Mouse (Mus musculus): ENCODE results near the gene Papss2. TPM values are rescaled to one million over a fixed set of nuclear protein-coding genes. Genes with fewer than 3 reads are reported as not detected.
A peak's percentile ranks its signal among the peaks of the same experiment; 100 is the strongest.

Gene Papss2
- polyA plus RNA-seq, 1 experiment from 2014 or later, result 3.1 TPM

DNA sequence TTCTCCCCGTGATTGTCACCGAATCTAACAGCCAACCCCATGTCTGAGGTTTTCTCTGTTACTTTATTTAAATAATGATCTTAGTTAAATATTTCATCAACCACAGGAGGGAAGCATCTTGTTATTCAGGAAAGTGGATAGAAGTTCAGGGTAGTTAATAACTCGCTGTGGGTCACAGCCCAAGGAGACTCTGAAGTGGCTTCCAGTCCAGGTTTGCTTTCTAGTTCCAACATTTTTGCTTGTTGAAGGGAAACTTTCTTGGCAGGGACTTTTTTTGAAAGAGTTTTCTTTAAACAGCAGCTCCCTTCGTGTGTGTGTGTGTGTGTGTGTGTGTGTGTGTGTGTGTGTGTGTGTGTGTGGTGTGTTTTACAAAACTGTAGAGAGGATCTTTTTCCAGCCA is 32.0 kb downstream of the Papss2 start:
- 83% methylated on average over 4 of the region's 4 CpGs for WGBS
- no peak overlapping the region for H3K4me3 ChIP-seq

DNA sequence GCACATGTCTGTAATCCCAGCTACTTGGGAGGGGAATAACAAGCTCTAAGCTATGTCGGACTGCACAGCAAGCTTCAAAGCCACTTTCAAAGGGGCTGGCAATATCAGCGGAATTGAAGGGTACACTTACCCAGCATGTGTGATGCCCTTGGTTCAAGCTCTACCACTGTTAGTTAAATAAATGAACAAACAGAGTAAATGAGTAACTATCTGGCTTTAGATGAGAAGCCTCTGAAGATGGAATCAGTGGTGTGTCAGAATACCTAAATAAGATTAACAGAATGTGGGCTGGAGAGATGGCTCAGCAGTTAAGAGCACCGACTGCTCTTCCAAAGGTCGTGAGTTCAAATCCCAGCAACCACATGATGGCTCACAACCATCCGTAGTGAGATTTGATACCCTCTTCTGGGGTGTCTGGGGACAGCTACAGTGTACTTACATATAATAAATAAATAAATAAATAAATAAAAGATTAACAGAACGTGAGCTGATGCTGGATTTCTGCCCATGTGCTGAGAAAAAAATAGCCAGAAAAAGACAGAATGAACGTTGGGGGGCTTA is 33.1 kb downstream of the Papss2 start:
- Histone ChIP-seq H3K9me3 (no peaks in the 10 kb centered on the region), H3K27ac (replicated peaks) (no peak overlapping the region), H3K27me3 (replicated peaks; ENCODE audit: low read depth, poor library complexity, severe bottlenecking) (no peaks in the 10 kb centered on the region), H3K36me3 (replicated peaks) (no peaks in the 10 kb centered on the region), H3K4me1 (peaks cover 6% of the 10 kb centered on the region), H3K4me3 (no peak overlapping the region)
- 83% methylated on average over 7 of the region's 7 CpGs for WGBS
- no peak for DNase-seq (ENCODE audit: low spot score)

More for the DNA sequence above, 32.0 kb downstream of the Papss2 start:
- H3K27me3 ChIP-seq (replicated peaks; ENCODE audit: low read depth, poor library complexity, severe bottlenecking), result no peaks in the 10 kb centered on the region
- peaks cover 6% of the 10 kb centered on the region for H3K4me1 ChIP-seq
- H3K27ac ChIP-seq (replicated peaks), result no peak overlapping the region
- no peak for DNase-seq (ENCODE audit: low spot score)
- no peaks in the 10 kb centered on the region for H3K36me3 ChIP-seq (replicated peaks)
- no peaks in the 10 kb centered on the region for H3K9me3 ChIP-seq

DNA sequence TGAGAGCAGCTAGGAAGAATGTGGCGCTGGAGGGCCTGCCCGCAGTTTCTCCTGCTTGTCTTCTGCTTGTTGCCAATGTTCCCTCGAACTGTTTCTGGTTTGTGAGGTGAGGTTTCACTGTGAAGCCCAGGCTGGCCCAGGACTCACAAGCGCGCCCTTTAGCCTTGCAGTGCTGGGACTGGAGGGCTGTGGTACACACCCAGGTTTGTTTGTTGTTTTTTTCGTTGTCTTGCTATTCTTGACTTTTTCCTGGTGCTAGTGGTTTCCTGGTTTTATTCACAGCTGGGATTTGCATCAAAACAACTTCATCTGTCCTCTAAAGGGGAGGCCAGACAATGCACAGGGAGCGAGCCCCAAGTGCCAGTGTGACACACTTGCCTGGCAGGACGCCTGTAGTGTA is 39.3 kb downstream of the Papss2 start:
- WGBS, result 70% methylated on average over 8 of the region's 8 CpGs
- DNase-seq (ENCODE audit: low spot score), result no peak
- H3K4me3 ChIP-seq, result no peak overlapping the region
- H3K4me1 ChIP-seq, result peaks cover 12% of the 10 kb centered on the region; the same call in 1 of the 2 replicates
- no peaks in the 10 kb centered on the region for H3K9me3 ChIP-seq
- H3K27ac ChIP-seq (replicated peaks), result peak overlapping the region; percentile 14; the same call in 1 of the 2 replicates
- no peaks in the 10 kb centered on the region for H3K27me3 ChIP-seq (replicated peaks; ENCODE audit: low read depth, poor library complexity, severe bottlenecking)
- no peaks in the 10 kb centered on the region for H3K36me3 ChIP-seq (replicated peaks)

DNA sequence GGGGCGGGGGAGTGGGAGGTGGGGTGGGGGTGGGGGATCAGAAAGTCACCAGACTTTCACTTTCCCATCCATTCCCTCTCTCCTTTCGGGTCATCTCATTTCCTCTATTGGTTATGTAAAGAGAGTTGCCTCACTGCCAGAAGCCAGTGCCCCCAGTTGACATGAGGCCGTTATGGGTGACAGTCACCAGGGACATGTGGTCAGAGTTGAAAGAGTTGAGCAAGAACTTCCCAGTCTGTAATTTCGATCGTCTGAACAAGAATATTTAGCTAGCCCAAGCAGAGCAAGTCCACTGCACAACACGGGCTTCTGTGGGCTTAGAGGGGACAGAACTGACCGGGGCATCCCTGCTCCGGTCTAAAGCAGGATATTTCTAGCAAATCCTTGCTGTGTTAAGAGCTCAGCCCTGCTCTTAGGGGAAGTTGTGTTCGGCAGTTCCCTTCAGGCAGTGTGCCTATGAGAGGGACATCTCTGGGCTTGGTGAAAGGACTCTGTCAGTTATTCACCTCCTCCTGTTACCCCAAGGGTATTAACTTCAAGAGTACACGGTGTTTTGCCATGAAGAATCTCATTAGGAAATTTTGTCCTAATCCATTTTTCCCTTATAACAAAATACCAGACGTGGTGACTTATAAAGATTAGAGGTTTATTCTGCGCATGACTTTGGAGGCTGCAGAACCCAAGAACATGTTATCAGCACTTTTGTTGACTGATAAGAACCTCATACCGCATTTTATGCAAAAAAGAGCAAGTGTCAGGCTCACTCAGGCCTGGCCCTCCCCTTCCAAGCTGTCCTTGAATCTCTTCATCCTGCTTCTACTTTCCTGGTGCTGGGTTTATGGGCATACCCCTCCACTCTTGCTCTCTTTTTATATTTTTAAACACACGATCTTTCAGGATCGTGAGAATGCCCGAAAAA is 42.0 kb downstream of the Papss2 start:
- Histone ChIP-seq H3K27me3 (replicated peaks; ENCODE audit: low read depth, poor library complexity, severe bottlenecking) (no peaks in the 10 kb centered on the region), H3K4me1 (peaks cover 12% of the 10 kb centered on the region; the same call in 1 of the 2 replicates), H3K36me3 (replicated peaks) (no peaks in the 10 kb centered on the region), H3K4me3 (no peak overlapping the region), H3K9me3 (no peaks in the 10 kb centered on the region), H3K27ac (replicated peaks) (0 out of 2 replicates have a peak overlapping the region, but pooled peaks have one; percentile 37)
- no peak for DNase-seq (ENCODE audit: low spot score)
- 71% methylated on average over 16 of the region's 16 CpGs for WGBS

DNA sequence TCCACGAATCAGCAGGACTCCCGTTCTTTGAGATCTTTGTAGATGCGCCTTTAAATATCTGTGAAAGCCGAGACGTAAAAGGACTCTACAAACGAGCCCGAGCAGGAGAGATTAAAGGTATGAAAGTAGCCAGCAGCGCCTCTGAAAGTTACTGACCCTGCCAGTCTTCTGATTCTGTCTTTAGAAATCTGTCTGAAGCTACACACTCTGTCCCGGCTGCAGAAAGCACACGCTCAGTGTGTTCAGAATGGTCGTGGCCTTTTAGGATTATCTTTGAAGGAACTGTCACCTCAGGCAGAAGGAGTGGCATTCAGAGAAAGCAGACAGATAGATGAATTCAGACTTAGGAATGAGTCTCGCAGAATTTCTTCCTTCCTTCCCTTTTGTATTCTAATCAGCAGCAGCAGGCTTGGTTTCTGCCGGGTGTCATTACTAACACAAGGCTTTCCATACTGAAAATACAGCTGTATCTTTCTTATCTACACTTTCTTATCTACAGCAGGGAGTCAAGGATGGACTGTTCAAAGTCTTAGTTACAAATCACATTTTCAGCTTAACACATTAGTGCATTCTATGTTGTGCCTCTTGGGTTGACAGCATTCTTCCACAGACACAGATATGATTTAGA is 42.8 kb downstream of the Papss2 start:
- Histone ChIP-seq H3K27me3 (replicated peaks; ENCODE audit: low read depth, poor library complexity, severe bottlenecking) (no peaks in the 10 kb centered on the region), H3K4me1 (peaks cover 12% of the 10 kb centered on the region; the same call in 1 of the 2 replicates), H3K36me3 (replicated peaks) (no peaks in the 10 kb centered on the region), H3K27ac (replicated peaks) (no peak overlapping the region), H3K4me3 (no peak overlapping the region), H3K9me3 (peaks cover under 1% of the 10 kb centered on the region; the same call in 1 of the 2 replicates)
- 56% methylated on average over 13 of the region's 13 CpGs for WGBS
- no peak for DNase-seq (ENCODE audit: low spot score)

DNA sequence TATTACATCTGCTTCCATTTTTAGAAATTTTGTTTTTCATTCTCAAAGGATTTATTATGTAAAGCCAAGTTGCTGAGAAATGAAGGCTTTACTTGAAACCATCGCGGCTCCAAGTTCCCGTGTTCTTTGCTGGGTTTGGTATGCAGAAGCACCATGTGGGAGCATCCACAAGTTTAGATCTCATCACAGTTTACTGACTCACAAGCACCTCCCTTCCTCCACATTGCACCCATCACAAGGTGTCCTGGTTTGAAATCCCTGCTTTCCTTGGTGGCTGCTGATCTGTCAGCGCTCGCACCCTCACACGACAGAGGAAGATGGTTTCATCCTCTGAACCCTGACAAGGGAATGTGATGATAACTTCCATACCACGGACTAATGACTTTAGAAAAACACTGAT is 45.9 kb downstream of the Papss2 start:
- Histone ChIP-seq H3K9me3 (peaks cover 4% of the 10 kb centered on the region; the same call in 1 of the 2 replicates), H3K36me3 (replicated peaks) (no peaks in the 10 kb centered on the region), H3K4me3 (no peak overlapping the region), H3K4me1 (peaks cover 10% of the 10 kb centered on the region; the same call in 1 of the 2 replicates), H3K27me3 (replicated peaks; ENCODE audit: low read depth, poor library complexity, severe bottlenecking) (no peaks in the 10 kb centered on the region), H3K27ac (replicated peaks) (no peak overlapping the region)
- DNase-seq (ENCODE audit: low spot score), result no peak
- 94% methylated on average over 7 of the region's 7 CpGs for WGBS

DNA sequence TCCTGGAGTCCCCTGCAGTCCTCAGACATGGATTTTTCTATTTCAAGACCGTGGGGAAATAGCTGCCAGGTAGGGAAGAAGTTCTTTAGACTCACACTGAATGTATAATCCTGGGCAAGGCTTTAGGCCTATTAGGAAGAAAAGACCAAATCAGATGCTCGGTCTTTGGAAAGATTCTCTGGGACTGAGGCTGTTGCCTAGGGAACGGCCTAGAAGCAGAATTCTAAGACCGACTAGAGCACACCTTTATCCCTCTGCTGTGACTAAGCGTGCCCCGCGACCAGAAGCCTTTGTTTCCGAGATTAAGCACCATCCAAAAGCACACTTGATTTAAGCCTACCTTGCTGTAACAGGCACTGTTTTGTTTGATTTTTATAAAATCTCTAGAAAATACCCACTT is 46.4 kb downstream of the Papss2 start:
- no peaks in the 10 kb centered on the region for H3K27me3 ChIP-seq (replicated peaks; ENCODE audit: low read depth, poor library complexity, severe bottlenecking)
- peaks cover 4% of the 10 kb centered on the region; the same call in 1 of the 2 replicates for H3K9me3 ChIP-seq
- DNase-seq (ENCODE audit: low spot score), result no peak
- H3K27ac ChIP-seq (replicated peaks), result no peak overlapping the region
- no peaks in the 10 kb centered on the region for H3K36me3 ChIP-seq (replicated peaks)
- WGBS, result 83% methylated on average over 8 of the region's 8 CpGs
- H3K4me3 ChIP-seq, result no peak overlapping the region
- H3K4me1 ChIP-seq, result peaks cover 8% of the 10 kb centered on the region; the same call in 1 of the 2 replicates

DNA sequence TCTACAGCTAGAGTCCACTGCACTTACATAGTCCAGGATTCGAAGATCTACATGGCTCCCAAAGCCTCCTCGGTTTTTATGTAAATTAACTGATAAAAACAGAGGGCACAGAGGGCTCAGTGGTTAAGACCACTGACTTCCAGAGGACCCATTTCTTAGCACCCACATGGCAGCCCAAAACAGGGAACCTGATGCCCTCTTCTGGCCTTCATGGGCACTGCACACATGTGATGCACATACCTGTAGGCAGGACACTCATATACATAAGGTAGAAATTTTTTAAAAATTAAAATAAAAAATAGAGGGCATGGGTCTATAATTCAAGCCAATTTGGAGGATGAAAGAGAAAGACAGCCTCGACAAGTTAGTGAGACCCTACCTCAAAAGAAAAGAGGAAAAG is 48.1 kb downstream of the Papss2 start:
- 91% methylated on average over 3 of the region's 3 CpGs for WGBS
- Histone ChIP-seq H3K9me3 (peaks cover 4% of the 10 kb centered on the region; the same call in 1 of the 2 replicates), H3K36me3 (replicated peaks) (no peaks in the 10 kb centered on the region), H3K27ac (replicated peaks) (no peak overlapping the region), H3K4me3 (no peak overlapping the region), H3K4me1 (0 out of 2 replicates have a peak, but pooled peaks cover 7% of the 10 kb centered on the region), H3K27me3 (replicated peaks; ENCODE audit: low read depth, poor library complexity, severe bottlenecking) (no peaks in the 10 kb centered on the region)
- DNase-seq (ENCODE audit: low spot score), result no peak

DNA sequence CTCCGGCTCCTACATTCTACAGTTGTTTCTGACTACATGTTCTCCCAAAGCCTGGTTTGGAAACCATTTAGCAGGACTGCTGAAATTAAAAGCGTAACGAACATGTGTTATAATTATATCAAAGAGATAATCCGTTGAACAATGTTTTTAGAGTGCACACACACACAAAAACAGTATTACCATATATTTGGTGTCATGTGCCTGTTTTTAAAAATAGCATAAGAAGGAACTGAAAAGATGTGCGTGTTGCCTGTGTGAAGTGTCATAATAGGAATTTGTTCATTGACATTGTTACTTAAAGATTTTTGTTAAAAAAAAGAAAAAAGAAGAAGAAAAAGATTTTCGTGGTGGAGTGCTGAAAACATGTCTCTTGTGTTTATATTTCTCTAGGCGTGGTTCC is 50.3 kb downstream of the Papss2 start:
- 93% methylated on average over 7 of the region's 7 CpGs for WGBS
- H3K27ac ChIP-seq (replicated peaks), result no peak overlapping the region
- peaks cover 4% of the 10 kb centered on the region; the same call in 1 of the 2 replicates for H3K9me3 ChIP-seq
- H3K36me3 ChIP-seq (replicated peaks), result no peaks in the 10 kb centered on the region
- DNase-seq (ENCODE audit: low spot score), result no peak
- 0 out of 2 replicates have a peak, but pooled peaks cover 7% of the 10 kb centered on the region for H3K4me1 ChIP-seq
- no peak overlapping the region for H3K4me3 ChIP-seq
- no peaks in the 10 kb centered on the region for H3K27me3 ChIP-seq (replicated peaks; ENCODE audit: low read depth, poor library complexity, severe bottlenecking)

DNA sequence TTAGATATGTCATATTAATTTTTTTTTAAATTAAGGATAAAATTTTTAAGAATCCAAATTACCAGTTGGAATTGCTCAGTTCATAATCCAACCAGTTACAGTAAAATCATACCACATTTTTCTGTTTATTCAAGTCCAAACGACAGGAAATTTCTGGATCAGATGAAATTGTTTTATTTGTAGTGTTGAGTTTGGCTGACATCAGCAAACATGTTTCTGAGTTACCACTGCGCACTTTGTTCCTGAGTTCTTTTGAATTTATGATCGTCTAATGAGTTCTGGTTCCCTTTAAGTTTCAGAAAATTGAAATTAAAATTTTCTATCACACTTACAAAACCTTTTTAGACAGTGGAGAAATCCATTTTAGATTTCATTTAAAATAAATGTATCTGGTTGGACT is 50.8 kb downstream of the Papss2 start:
- Histone ChIP-seq H3K4me3 (no peak overlapping the region), H3K27me3 (replicated peaks; ENCODE audit: low read depth, poor library complexity, severe bottlenecking) (no peaks in the 10 kb centered on the region), H3K27ac (replicated peaks) (no peak overlapping the region), H3K4me1 (0 out of 2 replicates have a peak, but pooled peaks cover 7% of the 10 kb centered on the region), H3K9me3 (peaks cover 4% of the 10 kb centered on the region; the same call in 1 of the 2 replicates), H3K36me3 (replicated peaks) (no peaks in the 10 kb centered on the region)
- DNase-seq (ENCODE audit: low spot score), result no peak
- 90% methylated on average over 3 of the region's 3 CpGs for whole genome bisulfite sequencing

DNA sequence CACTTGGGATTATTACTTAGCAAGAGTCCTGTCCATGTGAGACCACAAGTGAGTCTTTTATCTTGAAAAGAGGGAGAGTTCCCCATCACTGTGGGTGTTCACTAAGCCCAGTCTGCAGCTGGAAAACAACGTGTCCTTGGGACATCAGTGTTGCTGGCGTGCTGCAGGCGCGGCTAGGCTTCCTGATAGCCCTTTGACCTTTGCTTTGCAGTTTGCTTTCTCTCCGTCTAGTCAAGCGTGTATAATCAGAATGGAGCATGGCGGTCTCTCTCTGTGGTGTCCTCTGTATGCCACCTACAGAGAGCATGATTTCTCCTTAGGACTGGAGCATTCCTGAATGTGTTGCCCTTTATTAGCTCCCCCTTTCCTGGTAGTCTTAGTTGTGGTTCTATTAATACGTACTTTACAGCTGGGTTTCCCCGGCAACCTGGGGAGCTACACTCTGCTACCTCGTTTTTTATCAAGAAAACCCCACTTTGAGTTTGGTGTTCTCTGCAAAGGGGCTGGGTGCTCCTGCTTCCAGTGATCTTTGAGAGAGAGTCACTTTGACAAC is 52.5 kb downstream of the Papss2 start:
- no peaks in the 10 kb centered on the region for H3K27me3 ChIP-seq (replicated peaks; ENCODE audit: low read depth, poor library complexity, severe bottlenecking)
- no peaks in the 10 kb centered on the region for H3K36me3 ChIP-seq (replicated peaks)
- 0 out of 2 replicates have a peak, but pooled peaks cover 7% of the 10 kb centered on the region for H3K4me1 ChIP-seq
- 31% methylated on average over 10 of the region's 10 CpGs for WGBS
- no peak overlapping the region for H3K4me3 ChIP-seq
- H3K27ac ChIP-seq (replicated peaks), result no peak overlapping the region
- peaks cover 4% of the 10 kb centered on the region; the same call in 1 of the 2 replicates for H3K9me3 ChIP-seq
- no peak for DNase-seq (ENCODE audit: low spot score)

DNA sequence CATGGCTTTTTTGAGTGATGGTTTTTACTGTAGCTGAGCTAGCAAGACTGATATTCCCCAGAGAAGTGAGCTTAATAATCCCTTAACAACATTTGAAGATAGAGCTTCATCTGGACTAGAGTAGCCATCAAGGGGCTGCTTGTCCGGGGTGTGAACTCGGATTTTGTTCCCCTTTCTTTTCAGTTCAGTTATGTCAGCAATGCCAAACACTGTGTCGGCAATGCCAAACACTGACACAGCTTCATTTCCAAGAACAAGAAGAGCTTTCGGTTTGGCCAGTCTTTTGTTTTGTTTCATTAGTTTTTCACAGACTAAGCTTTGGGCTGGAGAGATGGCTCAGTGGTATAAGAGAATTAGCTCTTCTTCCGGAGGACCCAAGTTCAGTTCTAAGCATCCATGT is 55.5 kb downstream of the Papss2 start:
- Histone ChIP-seq H3K27me3 (replicated peaks; ENCODE audit: low read depth, poor library complexity, severe bottlenecking) (no peaks in the 10 kb centered on the region), H3K4me3 (no peak overlapping the region), H3K9me3 (no peaks in the 10 kb centered on the region; the same call in 1 of the 2 replicates), H3K27ac (replicated peaks) (no peak overlapping the region), H3K4me1 (0 out of 2 replicates have a peak, but pooled peaks cover 7% of the 10 kb centered on the region), H3K36me3 (replicated peaks) (no peaks in the 10 kb centered on the region)
- DNase-seq (ENCODE audit: low spot score), result no peak
- 88% methylated on average over 5 of the region's 5 CpGs for WGBS
